Mouse (Mus musculus): ENCODE data around the gene Ephb1. TPM values are rescaled to one million over a fixed set of nuclear protein-coding genes. Genes with fewer than 3 reads are reported as not detected.

The Ephb1 gene
- total and polyA plus RNA-seq, 3 experiments = not detected

GRCm38 (mm10) chr9:101911176-101911866, 443.2 kb downstream of the Ephb1 start:
- no peak overlapping the region for H3K4me2 ChIP-seq (ENCODE audit: insufficient read depth, low read depth, poor library complexity, severe bottlenecking)
- no peak overlapping the region for H3K27ac ChIP-seq (ENCODE audit: insufficient read depth, low read depth)
- H3K36me3 ChIP-seq (replicated peaks in 1 of 2; ENCODE audit: control insufficient read depth in 1 of 2, insufficient read depth in 1 of 2, low read length in 1 of 2) = no peaks in the 10 kb centered on the region
- no peak for TF ChIP-seq USF2 (conservative IDR thresholded peaks at IDR 0.05; ENCODE audit: low read depth, low read length)
- TF ChIP-seq SIN3A (IDR thresholded peaks at IDR 0.05; ENCODE audit: low read length) = no peak
- TF ChIP-seq KAT2A (IDR thresholded peaks at IDR 0.05; ENCODE audit: insufficient replicate concordance, low read length) = no peak
- TF ChIP-seq IRF4 (IDR thresholded peaks at IDR 0.05; ENCODE audit: low read depth, low read length) = no peak
- TF ChIP-seq ZC3H11A (IDR thresholded peaks at IDR 0.05; ENCODE audit: low read depth, low read length) = no peak
- TF ChIP-seq GABPA (IDR thresholded peaks at IDR 0.05; ENCODE audit: insufficient replicate concordance, low read depth, low read length) = no peak
- TF ChIP-seq MAZ (IDR thresholded peaks at IDR 0.05; ENCODE audit: low read depth, low read length) = no peak
- no peak for TF ChIP-seq MEF2A (IDR thresholded peaks at IDR 0.05; ENCODE audit: borderline replicate concordance, low read depth, low read length)
- no peak for TF ChIP-seq UBTF (IDR thresholded peaks at IDR 0.05; ENCODE audit: low read depth, low read length)
- TF ChIP-seq ZNF384 (IDR thresholded peaks at IDR 0.05; ENCODE audit: low read depth, low read length) = no peak
- no peak for TF ChIP-seq ZKSCAN1 (IDR thresholded peaks at IDR 0.05; ENCODE audit: borderline replicate concordance, low read depth, low read length)
- H3K27me3 ChIP-seq (replicated peaks) = no peaks in the 10 kb centered on the region
- H3K4me3 ChIP-seq (replicated peaks in 1 of 3; ENCODE audit: low read depth in 2 of 3, low read length in 2 of 3, poor library complexity in 1 of 3) = no peak overlapping the region
- H3K79me2 ChIP-seq (replicated peaks; ENCODE audit: control insufficient read depth, extremely low read depth, insufficient read depth, poor library complexity, severe bottlenecking) = no peaks in the 10 kb centered on the region
- dilution Hi-C loops (cut with MboI; ENCODE audit: extremely low pct_ligation_motif_present, extremely low pct_unique_long_range_greater_than_20kb, low sequenced_read_pairs) = no loop called here
- no peak for DNase-seq (ENCODE audit: extremely low read depth)
- in situ Hi-C loops (cut with MboI; ENCODE audit: low pct_ligation_motif_present, low pct_unique_long_range_greater_than_20kb, low sequenced_read_pairs) = no loop called here
- no peaks in the 10 kb centered on the region for H3K4me1 ChIP-seq (ENCODE audit: control insufficient read depth in 1 of 2, insufficient read depth in 2 of 2)
- H3K9ac ChIP-seq (ENCODE audit: insufficient read depth, low read depth) = no peak overlapping the region
- H3K9me3 ChIP-seq (replicated peaks; ENCODE audit: low read length) = peaks cover 83% of the 10 kb centered on the region

GRCm38 (mm10) chr9:101909491-101909890, 445.0 kb downstream of the Ephb1 start:
- no peak overlapping the region for H3K27ac ChIP-seq (ENCODE audit: insufficient read depth, low read depth)
- H3K4me3 ChIP-seq (replicated peaks in 1 of 3; ENCODE audit: low read depth in 2 of 3, low read length in 2 of 3, poor library complexity in 1 of 3) = no peak overlapping the region
- no peak for TF ChIP-seq SMC3 (IDR thresholded peaks at IDR 0.05; ENCODE audit: low read depth, low read length)
- no peak for TF ChIP-seq RAD21 (IDR thresholded peaks at IDR 0.05; ENCODE audit: low read depth, low read length)
- TF ChIP-seq ZMIZ1 (IDR thresholded peaks at IDR 0.05; ENCODE audit: low read depth, low read length) = no peak
- no peak for TF ChIP-seq NELFE (IDR thresholded peaks at IDR 0.05; ENCODE audit: low read depth, low read length)
- TF ChIP-seq SIN3A (IDR thresholded peaks at IDR 0.05; ENCODE audit: low read length) = no peak
- no peaks in the 10 kb centered on the region for H3K36me3 ChIP-seq (replicated peaks in 1 of 2; ENCODE audit: control insufficient read depth in 1 of 2, insufficient read depth in 1 of 2, low read length in 1 of 2)
- no peak overlapping the region for H3K9ac ChIP-seq (ENCODE audit: insufficient read depth, low read depth)
- in situ Hi-C loops (cut with MboI; ENCODE audit: low pct_ligation_motif_present, low pct_unique_long_range_greater_than_20kb, low sequenced_read_pairs) = no loop called here
- peaks cover 76% of the 10 kb centered on the region for H3K9me3 ChIP-seq (replicated peaks; ENCODE audit: low read length)
- no peaks in the 10 kb centered on the region for H3K79me2 ChIP-seq (replicated peaks; ENCODE audit: control insufficient read depth, extremely low read depth, insufficient read depth, poor library complexity, severe bottlenecking)
- no peaks in the 10 kb centered on the region for H3K27me3 ChIP-seq (replicated peaks)
- H3K4me2 ChIP-seq (ENCODE audit: insufficient read depth, low read depth, poor library complexity, severe bottlenecking) = no peak overlapping the region
- dilution Hi-C loops (cut with MboI; ENCODE audit: extremely low pct_ligation_motif_present, extremely low pct_unique_long_range_greater_than_20kb, low sequenced_read_pairs) = no loop called here
- no peak for DNase-seq (ENCODE audit: extremely low read depth)
- H3K4me1 ChIP-seq (ENCODE audit: control insufficient read depth in 1 of 2, insufficient read depth in 2 of 2) = no peaks in the 10 kb centered on the region

All from CH12.LX (cell line).